Mouse (Mus musculus) lung, postnatal 4 days (tissue): ENCODE measurements around the gene 1700001C02Rik.
A peak's percentile ranks its signal among the peaks of the same experiment; 100 is the strongest.

Experiments
- DNase-seq, 2 experiments: peaks; one replicate each; pipeline ENCODE4 v3.0.0; 2021

1700001C02Rik gene

GRCm38 (mm10) chr5:30495288-30495687 is 29.4 kb downstream of the 1700001C02Rik start:
- no peak for DNase-seq

GRCm38 (mm10) chr5:30496821-30497220 is 31.0 kb downstream of the 1700001C02Rik start:
- DNase-seq: no peak

GRCm38 (mm10) chr5:30497299-30497698 is 31.5 kb downstream of the 1700001C02Rik start:
- no peak for DNase-seq

GRCm38 (mm10) chr5:30513111-30513510 is 47.3 kb downstream of the 1700001C02Rik start:
- DNase-seq: no peak

GRCm38 (mm10) chr5:30516376-30516775 is 50.5 kb downstream of the 1700001C02Rik start:
- DNase-seq: peak; percentile 57 to 74

- DNase-seq: peak; percentile 47 to 79
These were observed 52.3 kb downstream of the 1700001C02Rik start for GRCm38 (mm10) chr5:30518108-30518507.

- no peak for DNase-seq
These were observed 52.7 kb downstream of the 1700001C02Rik start for GRCm38 (mm10) chr5:30518547-30518946.

- peak in 1 of 2 experiments; percentile 40 for DNase-seq
These were observed 53.6 kb downstream of the 1700001C02Rik start for GRCm38 (mm10) chr5:30519494-30519893.

GRCm38 (mm10) chr5:30520214-30520732 is 54.4 kb downstream of the 1700001C02Rik start:
- peak in 1 of 2 experiments; percentile 42 for DNase-seq

- no peak for DNase-seq
These were observed 56.6 kb downstream of the 1700001C02Rik start for GRCm38 (mm10) chr5:30522406-30522805.

GRCm38 (mm10) chr5:30523131-30523530 is 57.3 kb downstream of the 1700001C02Rik start:
- DNase-seq: no peak

GRCm38 (mm10) chr5:30524213-30524612 is 58.4 kb downstream of the 1700001C02Rik start:
- DNase-seq: peak; percentile 12 to 62

- DNase-seq: peak; percentile 85 to 95
These were observed 60.3 kb downstream of the 1700001C02Rik start for GRCm38 (mm10) chr5:30525920-30526836.

GRCm38 (mm10) chr5:30527129-30527528 is 61.3 kb downstream of the 1700001C02Rik start:
- DNase-seq: peak; percentile 35 to 79

- DNase-seq: no peak
These were observed 63.1 kb downstream of the 1700001C02Rik start for GRCm38 (mm10) chr5:30528906-30529305.
